Mouse (Mus musculus) heart, embryonic 13.5 days (tissue): Measurements from ENCODE around the gene Prkaa2. TPM values are rescaled to one million over a fixed set of nuclear protein-coding genes. Genes with fewer than 3 reads are reported as not detected.

Experiments used
- ATAC-seq: fragments of 200-750 bp; cut with Nextera tagmentation; 2 replicates; pipeline ENCODE4 v1.8.0; 2017; ENCODE audit warnings: moderate TSS enrichment; ENCODE audit not compliant: insufficient number of reproducible peaks, low FRiP score, low TSS enrichment; ENCODE audit errors: extremely low read depth
- H3K27ac ChIP-seq: fragments of 300-500 bp; sonication (generic); replicated peaks from 2 replicates; pipeline ENCODE4 v1.5.1; 2015; ENCODE audit warnings: moderate library complexity, mild to moderate bottlenecking, inconsistent platforms
- H3K27me3 ChIP-seq: fragments of 300-500 bp; sonication (generic); replicated peaks from 2 replicates; pipeline ENCODE4 v1.6.1; 2015; ENCODE audit warnings: mild to moderate bottlenecking, inconsistent platforms
- H3K36me3 ChIP-seq: fragments of 300-500 bp; sonication (generic); 2 replicates; pipeline ENCODE4 v1.6.1; 2015; ENCODE audit warnings: mild to moderate bottlenecking, inconsistent platforms
- H3K4me1 ChIP-seq: fragments of 300-500 bp; sonication (generic); 2 replicates; pipeline ENCODE4 v1.6.1; 2015; ENCODE audit warnings: inconsistent platforms
- H3K4me2 ChIP-seq: fragments of 300-500 bp; sonication (generic); 2 replicates; pipeline ENCODE4 v1.6.1; 2015; ENCODE audit warnings: inconsistent platforms, mild to moderate bottlenecking, moderate library complexity
- H3K4me3 ChIP-seq: fragments of 300-500 bp; sonication (generic); 2 replicates; pipeline ENCODE4 v1.5.1; 2015; ENCODE audit warnings: moderate library complexity, mild to moderate bottlenecking, inconsistent platforms
- H3K9ac ChIP-seq: fragments of 300-500 bp; sonication (generic); 2 replicates; pipeline ENCODE4 v1.6.1; 2015; ENCODE audit warnings: inconsistent platforms, mild to moderate bottlenecking, moderate library complexity
- H3K9me3 ChIP-seq: fragments of 300-500 bp; sonication (generic); 2 replicates; pipeline ENCODE4 v1.6.1; 2016; ENCODE audit warnings: inconsistent platforms
- WGBS: fragments of 180-500 bp; shearing (Covaris S2); methylation state at CpG from one replicate; pipeline ENCODE4 v1.1.7; 2015; ENCODE audit warnings: mixed read lengths; 5-methylcytosine and 5-hydroxymethylcytosine counted together
- polyA plus RNA-seq: library from polyadenylated mRNA; unstranded; fragments of >200 nt; fragmentation: Nextera tagmentation; extraction: Ambion mirVana; gene quantifications from 2 replicates; pipeline ENCODE4 v1.2.1, GENCODE M21; 2015

Prkaa2 gene
- polyA plus RNA-seq, 1 experiment from 2014 or later = 30.5 TPM

DNA sequence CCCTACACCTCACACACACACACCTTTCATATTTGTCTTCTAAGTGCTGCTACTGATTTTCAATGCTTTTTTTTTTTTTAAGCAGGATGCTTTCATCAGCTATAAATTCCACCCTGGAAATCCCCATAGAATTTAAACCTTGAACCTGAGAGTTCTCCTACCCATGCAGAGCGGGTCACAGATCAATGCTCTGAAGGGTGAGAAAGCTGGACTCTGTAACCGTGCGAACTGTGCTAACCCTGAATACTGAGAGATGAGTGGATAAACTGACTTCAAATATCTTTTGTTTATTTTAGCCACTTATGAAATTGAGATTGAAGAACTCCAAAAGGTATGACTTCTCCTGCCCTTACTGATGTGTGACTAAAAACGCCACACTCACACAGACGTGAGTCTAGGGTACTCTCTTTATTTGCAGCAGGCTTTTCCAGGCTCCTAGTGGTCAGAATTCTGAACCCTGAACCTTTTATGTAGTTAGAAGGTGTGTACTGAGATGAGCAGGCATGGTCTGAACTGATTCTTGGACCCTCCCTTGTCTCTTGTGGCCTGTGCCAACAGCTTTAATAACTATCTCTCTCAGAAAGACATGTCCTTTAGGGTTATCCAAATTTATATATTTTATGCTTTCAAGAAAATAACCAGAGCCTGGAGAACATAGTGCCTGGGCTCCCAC is 123.6 kb downstream of the Prkaa2 start:
- no peak for ATAC-seq
- Histone ChIP-seq H3K4me3 (no peak overlapping the region), H3K27me3 (no peaks in the 10 kb centered on the region), H3K36me3 (no peaks in the 10 kb centered on the region), H3K27ac (no peak overlapping the region), H3K4me2 (no peak overlapping the region), H3K9me3 (no peaks in the 10 kb centered on the region), H3K4me1 (no peaks in the 10 kb centered on the region), H3K9ac (no peak overlapping the region)
- WGBS = 86% methylated on average over 5 of the region's 5 CpGs

Other genes starting within 250 kb of the Prkaa2 start
- gene C8a, start 233.5 kb downstream of the Prkaa2 start, polyA plus RNA-seq = 0.19 TPM in 1 of 2 replicates, not detected in the other
- gene Fyb2, start 196.4 kb downstream of the Prkaa2 start, polyA plus RNA-seq = 0.05 and 0.09 TPM in 2 replicates
- 30.9 and 31.2 TPM in 2 replicates for gene Plpp3, start 47.5 kb upstream of the Prkaa2 start, polyA plus RNA-seq